Mouse (Mus musculus) frontal cortex, postnatal 14 days (tissue): ENCODE measurements around the gene Nos3.

ENCODE experiments used
- DNase-seq, 2 experiments: peaks; one replicate each; pipeline ENCODE4 v3.0.0; 2022; ENCODE audit warnings: low spot score in 2 of 2

The Nos3 gene

DNA sequence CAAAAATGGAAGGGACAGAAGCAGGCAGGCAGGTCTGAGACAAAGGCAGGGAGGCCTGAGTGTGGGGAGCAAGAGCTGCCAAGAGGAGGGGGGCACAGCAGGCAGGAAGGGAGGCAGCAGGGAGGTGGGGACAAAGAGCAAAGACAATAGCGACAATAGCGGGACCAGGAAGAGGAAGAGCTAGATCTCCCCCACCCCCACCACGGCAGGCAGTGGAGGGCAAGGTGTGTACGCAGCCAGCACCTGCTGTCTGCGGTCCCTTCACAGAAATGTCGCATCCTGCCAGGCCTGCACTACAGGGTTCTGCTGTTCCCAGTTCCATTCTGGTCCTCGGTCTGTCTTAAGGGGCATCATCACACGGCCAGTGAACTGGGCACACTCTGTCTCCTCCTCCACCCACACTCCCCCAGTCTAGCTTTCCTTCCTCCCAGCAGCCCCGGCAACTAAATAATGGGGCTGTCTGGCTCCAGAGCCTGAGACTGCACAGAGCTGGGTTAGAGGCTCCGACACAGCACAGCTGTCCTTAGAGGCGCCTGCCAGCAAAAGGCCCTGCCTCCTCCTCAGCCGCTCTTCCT lies 20.0 kb upstream of the Nos3 start:
- DNase-seq: no peak

DNA sequence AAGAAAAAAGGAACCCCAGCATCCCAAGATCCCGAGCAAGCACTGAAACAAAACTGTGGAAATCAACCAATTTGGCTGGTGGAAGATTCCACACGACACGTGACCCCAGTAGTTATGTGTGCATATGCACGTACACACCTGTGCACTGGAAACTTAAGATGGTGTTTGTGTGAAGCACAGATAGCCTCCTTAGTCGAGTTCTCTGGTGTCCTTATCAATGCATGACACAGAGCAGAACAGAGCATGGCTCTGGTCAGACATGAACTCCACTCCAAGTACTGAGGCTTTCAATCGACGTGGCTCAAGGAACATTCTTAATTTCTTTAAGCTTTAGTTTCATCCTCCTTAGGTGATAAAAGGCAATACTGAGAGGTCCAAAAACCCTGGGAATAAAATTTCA lies 18.3 kb upstream of the Nos3 start:
- DNase-seq: no peak

- no peak for DNase-seq
Observed at GRCm38 (mm10) chr5:24347186-24347875, 17.3 kb upstream of the Nos3 start.

DNA sequence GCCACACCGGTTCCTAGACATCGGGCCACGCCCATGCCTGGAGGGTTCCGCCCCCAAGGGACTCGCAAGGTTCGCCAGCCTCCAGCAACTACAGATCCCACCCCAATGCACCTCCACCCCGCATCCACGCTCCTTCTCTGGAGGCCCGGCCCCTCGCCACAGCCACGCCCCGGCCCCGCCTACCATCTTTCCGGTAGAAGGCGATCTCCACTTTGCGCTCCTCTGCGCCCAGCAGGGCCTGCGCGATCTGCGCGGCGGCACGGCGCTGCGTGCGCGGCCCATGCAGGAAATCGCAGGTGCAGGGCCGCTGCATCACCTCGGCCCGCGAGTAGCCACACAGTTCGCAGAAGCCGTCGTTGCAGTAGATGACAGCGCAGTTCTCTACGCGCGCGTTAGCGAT lies 16.5 kb upstream of the Nos3 start:
- DNase-seq: peak in 1 of 2 experiments; percentile 63

GRCm38 (mm10) chr5:24348546-24348945 lies 16.1 kb upstream of the Nos3 start:
- DNase-seq: no peak

GRCm38 (mm10) chr5:24350073-24350472 lies 14.5 kb upstream of the Nos3 start:
- no peak for DNase-seq

- DNase-seq: no peak
Observed at GRCm38 (mm10) chr5:24350531-24351250, 13.9 kb upstream of the Nos3 start.

- DNase-seq: no peak
Observed at GRCm38 (mm10) chr5:24351278-24351677, 13.3 kb upstream of the Nos3 start, which contains the start of gene Kcnh2. Gene Kcnh2, minus strand, starts transcription at chr5:24351604.

GRCm38 (mm10) chr5:24351701-24352171 lies 12.9 kb upstream of the Nos3 start:
- peak; percentile 71 to 81 for DNase-seq

DNA sequence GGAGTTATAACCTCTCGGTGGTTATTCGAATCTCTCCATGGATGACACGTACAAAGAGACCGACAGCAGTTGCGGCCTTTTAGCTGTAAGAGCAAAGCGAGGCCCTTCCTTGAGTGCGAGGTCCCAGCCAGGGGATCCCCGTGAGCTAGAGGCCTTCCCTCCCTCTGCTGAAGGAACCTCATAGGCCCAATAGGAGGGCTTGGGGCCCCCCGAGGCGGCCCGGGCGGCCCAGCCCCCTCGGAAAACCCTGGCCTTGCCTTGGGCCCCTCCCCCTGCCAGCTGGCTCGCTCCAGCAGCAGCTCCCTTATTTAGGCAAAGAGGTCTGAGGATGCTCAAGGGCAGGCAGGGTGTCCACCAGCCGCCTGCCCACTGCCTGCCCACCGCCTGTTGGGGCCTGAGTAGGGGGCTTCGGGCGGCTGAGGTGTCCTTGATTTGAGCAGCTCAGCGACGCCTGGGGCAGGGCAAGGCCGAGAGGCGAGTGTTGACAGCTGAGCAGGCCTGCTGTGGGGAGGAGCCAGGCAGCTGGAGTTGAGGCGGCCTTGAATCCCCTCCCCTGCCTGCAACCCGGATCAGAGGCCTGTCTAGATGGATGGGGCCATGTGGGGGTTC lies 12.3 kb upstream of the Nos3 start:
- DNase-seq: no peak

- DNase-seq: no peak
Observed at GRCm38 (mm10) chr5:24353327-24353726, 11.3 kb upstream of the Nos3 start.

- no peak for DNase-seq
Observed at GRCm38 (mm10) chr5:24356764-24357163, 7.8 kb upstream of the Nos3 start.

DNA sequence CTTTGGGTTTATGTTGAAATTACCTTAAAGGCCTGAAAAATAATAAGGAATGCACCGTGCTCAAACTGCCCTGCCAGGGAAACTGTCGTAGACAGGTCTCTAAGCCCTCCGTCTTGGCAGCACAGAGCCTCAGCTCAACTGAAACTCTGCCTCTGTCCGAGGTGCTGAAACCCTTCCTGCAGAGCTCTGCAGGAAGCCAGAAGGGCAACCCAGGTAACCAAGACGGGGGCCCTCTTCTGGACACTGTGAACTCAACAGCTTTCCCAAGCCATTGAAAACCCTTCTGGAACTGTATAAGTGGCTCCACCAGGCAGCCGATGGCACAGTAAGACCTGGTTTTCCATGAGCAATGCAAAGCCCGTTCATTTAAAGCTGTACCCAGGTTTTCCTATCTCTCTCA lies 7.1 kb upstream of the Nos3 start:
- no peak for DNase-seq

DNA sequence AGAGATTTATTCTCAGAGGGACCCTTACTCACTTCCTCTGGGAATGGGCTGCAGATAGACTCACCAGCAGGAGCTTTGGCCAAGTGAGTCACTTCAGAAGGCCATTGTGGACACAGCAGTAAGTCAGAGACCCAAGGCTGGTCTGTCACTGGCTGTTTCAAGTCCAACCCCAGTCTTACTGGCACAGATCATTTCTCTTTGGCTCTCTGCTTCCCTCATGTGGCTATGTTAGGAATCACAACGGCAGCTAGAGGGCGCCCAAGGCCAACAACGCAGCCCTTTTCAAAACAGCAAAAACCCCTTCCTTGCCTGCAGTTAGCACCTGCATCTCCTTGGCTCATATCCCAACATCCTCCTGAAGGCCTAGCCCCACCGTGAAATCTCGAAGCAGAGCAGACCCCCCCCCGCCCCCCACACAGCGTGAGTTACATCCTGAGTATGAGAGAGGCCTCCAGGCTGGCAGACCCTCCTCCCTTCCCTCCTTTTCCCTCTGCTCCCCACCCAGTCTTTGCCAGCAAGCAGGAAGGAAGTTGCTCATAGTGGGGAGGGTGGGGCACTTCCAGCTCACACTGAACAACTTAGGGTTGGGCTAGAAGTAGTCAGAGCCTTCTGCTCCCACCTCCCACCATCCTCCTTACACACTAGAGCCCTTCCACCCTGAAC lies 3.7 kb upstream of the Nos3 start:
- peak; percentile 72 to 86 for DNase-seq

DNA sequence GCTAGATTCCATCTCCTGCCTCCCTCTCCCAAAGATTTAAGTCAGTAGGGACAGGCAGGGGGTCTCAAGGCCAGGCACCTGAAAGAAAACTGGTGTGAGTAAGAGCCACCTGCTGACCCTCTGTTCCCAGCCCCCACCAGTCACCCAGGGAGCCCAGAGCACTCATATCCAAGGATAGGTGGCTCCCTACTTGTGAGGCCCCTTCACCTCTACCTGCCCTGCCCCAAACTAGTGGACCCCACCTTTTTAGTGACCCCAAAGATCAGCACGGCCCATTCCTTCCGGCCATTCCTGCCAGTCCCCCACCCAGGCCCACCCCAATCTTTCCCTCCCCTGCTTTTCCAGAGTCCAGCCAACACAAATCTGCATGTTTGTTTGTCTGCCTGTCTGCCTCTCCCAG lies 1.1 kb upstream of the Nos3 start:
- DNase-seq: no peak

- DNase-seq: no peak
Observed at GRCm38 (mm10) chr5:24364061-24364460, 549 bp upstream of the Nos3 start.

- no peak for DNase-seq
Observed at GRCm38 (mm10) chr5:24364963-24365362, 353 bp downstream of the Nos3 start.

- DNase-seq: no peak
Observed at GRCm38 (mm10) chr5:24365528-24365927, 918 bp downstream of the Nos3 start.

- no peak for DNase-seq
Observed at GRCm38 (mm10) chr5:24366426-24366825, 1.8 kb downstream of the Nos3 start.

DNA sequence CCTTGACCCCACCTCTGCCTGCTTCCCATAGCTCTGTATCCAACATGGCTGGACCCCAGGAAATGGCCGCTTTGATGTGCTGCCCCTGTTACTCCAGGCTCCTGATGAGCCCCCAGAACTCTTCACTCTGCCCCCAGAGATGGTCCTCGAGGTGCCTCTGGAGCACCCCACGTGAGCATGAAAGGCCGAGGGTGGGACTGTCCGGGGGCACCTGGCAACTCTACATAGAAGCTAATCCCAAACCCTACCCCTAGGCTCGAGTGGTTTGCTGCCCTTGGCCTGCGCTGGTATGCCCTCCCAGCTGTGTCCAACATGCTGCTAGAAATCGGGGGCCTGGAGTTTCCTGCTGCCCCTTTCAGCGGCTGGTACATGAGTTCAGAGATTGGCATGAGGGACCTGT lies 5.2 kb downstream of the Nos3 start:
- no peak for DNase-seq

DNA sequence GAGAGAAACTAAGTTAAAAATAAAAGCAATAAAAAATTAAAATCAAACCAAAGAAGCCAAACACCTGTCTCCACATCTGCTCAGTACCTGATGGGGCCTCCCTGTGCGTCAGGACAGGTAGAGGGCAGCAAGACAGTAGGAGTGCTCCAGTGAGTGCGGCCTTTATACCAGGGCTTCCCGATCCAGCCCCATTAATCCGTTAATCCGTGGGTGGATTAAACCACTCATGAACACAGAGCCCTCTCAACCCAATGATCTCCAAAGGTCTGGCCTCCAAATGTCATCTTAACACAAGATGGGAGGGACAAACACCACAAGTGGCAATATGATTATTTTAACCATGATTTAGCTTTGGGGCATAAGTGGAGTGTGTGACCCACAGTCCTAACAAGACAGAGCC lies 9.2 kb downstream of the Nos3 start:
- no peak for DNase-seq

- DNase-seq: no peak
Observed at GRCm38 (mm10) chr5:24374216-24374615, 9.6 kb downstream of the Nos3 start.
